Mouse (Mus musculus): Measurements from ENCODE around the gene Pla2g1b.
"Not testable (repeated sequence)": the region's sequence is repeated elsewhere in the genome, so short reads cannot be mapped to it uniquely, and the experiment has no call there.

Gene Pla2g1b

DNA sequence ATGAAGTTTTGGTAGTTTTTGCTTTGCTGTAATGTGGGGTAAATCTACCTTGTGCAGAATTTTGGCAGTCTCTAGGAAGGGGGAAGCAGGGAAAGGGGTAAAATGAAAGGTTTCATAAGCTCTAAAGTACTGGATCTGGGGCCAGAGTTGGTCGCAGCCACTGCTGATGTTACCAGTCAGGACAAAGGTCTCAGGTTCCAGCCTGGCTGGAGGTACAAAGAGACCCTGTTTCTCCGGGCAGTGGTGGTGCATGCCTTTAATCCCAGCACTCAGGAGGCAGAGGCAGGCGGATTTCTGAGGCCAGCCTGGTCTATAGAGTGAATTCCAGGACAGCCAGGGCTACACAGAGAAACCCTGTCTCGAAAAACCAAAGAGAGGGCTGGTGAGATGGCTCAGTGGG is 39.6 kb downstream of the Pla2g1b start:
- DNase-seq (ENCODE audit: low read depth, low spot score) = not testable (repeated sequence)

DNA sequence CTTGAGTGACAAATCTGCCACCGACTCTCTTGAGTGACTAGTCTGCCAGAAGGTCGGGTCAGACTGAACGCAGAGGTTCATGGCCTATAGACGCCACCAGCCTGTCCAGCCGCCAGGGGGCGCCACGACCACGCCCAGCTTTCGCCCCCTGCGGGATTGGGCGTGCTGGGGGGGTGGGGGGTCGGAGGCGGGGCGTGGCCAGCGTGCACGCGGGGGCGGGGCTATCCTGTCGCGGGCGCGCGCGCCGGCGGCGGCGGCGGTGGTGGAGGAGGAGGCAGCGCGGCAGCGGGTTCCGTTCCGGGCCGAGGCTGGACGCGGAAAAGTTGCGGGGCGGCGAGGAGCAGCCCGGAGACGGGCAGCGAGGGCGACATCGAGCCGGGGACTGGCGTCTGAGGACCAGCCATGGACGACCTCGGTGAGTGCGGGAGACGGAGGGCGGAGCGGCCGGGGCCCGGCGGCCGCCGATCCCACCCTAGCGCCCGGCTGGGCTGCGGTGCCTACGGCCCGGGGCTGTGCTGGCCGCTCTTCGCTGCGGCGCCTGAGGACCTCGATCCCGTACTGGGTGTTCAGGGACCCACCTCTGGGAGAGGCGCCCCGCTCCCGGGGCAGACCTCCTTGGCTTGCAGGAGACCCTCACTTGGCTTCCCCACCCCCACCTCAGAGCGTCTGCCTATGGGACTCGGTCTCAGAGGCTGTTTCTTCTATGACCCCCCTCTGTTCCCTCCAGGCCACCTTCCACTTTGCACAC is 40.6 kb downstream of the Pla2g1b start, which contains the start of gene Pxn:
Gene Pxn, plus strand, starts transcription at position 223 of the 748 bp plus-strand sequence.
- no peak for DNase-seq (ENCODE audit: low read depth, low spot score)

DNA sequence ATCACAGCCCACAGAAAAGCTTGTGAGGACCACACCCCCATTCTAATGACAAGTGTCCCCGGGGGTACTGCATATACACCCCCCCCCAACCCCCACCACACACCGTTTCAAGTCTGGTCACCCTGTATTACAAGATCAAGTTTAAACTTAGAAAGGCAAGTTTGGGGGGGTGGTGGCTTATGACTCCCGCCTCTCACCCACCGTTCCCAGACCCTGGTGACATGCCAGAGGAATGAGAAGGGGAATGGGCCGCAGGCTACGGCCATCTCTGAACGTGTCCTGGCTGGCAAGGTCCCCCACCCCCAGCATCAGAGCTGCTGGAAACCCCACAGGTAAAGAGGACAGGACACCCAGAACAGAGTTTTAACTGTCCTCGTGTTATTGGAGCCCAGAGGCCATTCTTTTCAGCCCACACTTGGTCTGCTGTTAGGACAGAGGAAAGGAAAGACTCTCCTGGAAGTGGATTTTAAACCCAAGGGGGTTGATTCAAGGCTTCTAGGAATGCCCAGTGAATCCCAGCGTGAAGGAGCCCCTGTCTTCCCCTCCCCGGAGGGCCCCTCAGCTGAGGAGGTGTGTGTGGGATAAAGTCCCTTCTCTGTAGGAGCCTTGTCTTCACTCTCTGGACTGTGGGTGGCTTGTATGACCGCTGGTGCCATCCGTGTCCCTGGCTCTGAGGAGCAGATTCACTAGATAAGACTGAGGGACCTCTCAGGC is 41.4 kb downstream of the Pla2g1b start:
- no peak for DNase-seq (ENCODE audit: low read depth, low spot score)

DNA sequence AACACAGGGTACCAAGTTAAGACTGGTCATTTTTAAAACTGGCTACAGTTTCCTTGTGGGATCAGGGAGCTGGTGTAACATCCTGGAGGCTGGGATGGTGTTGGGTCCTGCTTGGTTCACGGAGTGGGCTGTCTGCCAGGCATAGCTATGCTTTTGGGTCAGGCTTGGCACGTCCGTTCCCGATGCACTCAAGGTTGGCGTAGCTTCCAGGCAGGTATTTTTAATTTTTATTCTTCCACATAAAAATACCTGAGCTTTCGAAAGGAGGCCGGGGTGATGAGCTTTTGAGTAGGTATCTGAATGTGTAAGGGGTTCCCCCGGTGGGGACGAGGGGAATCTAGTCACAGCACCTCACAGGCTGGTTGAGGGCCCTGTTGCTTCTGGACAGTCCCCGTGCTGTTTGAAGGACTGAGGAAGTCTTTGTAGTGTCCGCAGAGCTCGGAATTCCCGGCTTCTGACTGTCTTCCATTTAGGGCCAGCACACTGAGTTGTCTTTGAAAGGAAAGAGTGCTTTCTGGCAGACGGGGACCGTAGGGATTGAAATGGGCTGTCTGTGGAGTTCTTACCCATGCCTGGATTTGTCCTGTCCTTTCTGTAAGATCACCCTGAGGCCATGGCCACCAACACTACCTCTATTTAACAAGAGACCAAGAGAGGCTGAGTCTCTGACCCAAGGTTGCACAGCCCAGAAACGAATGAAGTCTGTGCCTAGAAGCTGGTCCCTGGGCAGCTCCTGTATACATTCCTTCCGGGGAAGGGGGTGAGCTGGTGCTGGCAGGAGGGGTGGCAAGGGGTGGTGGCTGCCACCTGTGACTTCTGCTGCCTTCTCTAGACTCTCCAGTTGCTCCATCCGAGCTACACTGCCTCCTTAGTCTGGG is 42.2 kb downstream of the Pla2g1b start:
- no peak for DNase-seq (ENCODE audit: low read depth, low spot score)

DNA sequence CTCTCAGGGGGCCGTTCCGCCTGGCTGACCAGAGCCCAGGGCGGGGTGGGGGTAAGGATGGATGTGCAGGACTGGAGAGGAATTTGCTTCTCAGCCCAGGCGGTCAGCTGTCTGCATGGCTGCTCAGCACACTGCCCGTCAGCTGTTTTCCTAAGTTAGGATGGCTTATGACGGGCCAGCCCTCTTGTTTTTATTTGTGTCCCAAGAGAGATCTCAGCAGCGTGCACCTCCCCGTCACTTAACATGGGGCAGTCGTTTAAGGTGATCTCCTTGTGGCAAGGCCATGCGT is 42.7 kb downstream of the Pla2g1b start:
- no peak for DNase-seq (ENCODE audit: low read depth, low spot score)

DNA sequence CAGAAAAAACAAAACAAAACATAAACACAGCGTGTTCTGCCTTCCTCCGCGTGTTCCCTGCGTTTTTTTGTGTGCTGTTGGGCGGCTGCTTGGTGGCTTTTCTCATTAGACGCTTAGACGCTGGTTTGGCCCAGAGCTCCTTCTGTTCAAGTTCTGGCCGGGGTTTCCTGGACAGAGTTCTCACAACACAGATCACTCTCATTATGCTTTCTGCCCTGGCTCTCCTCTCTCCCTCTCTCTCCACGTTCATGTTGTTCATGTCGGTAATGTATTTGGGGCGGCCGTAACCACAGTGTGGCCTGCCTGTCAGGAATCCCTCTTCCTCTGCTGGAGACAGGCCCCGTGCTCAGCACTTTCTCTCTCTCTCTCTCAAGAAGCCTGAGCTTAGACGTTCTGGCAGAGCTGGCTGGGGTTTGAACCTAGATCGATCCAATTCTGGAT is 43.3 kb downstream of the Pla2g1b start:
- no peak for DNase-seq (ENCODE audit: low read depth, low spot score)

DNA sequence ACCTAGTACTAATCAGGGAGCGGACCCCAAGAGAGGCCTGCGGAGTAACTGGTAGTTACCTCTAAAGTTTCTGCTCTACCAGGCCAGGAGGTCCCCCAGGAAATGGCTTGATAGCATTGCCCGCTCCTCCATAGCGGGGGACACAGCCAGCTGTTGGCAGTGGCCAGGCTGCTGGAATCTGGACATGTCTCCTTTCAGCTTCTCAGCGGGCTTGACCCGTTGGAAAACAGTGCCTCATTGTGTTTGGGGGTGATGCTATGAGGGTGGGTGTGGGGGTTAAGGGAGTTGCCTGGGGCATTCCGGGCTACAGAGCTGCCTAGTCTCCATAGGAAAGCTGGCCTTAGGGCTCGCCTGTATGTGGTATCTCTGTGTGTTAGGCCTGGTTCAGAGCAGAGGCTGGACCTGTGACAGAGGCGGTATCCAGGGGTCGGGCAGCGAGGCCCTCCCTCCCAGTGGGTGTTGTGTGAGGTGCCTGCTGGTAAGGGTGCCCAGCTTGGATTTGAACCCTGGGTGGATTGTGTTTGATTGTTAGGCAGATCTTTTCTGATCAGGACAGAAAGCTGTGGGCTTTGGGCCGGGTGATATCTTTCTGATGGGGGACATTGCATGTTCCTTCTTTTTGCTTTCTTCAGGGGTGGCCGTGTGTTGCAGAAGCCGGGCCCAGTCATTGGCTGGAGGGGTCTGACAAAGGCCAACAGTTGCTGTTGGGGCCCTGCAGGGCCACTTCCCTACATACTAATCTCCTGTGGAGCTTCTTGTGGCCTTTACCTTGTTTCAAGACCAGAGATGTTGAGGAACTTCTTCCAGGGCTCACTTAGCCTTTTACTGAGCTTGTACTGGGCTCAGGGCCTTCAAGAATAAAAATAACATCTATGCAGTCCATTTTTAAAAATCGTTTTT is 44.0 kb downstream of the Pla2g1b start:
- no peak for DNase-seq (ENCODE audit: low read depth, low spot score)

DNA sequence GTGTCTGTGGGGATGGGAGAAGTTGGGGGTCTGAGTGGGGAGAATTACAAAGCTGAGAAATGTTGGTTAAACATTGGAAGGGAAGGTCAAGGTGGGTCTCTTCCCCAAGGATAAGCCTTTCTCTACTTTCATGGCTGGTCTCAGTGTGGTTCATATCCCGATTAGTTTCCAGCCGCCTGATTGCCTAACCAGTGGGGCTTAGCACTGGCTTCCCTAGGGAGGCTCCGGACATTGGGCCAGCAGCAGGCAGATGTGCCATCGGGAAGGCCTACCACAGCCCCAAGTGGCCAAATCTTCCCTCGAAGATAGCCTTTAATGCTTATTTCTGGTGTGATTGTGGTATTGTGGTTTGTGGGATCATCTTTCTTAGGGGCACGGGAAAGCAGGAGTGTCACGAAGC is 46.3 kb downstream of the Pla2g1b start:
- no peak for DNase-seq (ENCODE audit: low read depth, low spot score)

DNA sequence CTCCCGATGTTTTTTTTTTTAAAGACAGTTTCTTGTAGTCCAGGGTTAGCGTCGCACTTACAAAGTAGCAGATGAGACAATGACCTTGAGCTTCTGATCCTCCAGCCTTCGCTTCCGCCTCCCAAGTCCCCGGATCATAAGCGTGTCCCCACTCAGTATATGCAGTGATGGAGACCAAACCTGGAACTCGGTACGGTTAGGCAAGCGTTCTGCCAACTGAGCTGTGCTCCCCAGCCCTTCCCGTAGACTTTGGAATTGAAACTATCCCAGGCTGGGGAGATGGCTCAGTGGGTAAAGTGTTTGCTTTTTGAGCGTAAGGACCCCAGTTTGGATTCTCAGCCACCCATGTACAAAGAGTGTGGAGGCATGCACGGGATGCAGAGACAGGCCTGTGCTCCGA is 47.2 kb downstream of the Pla2g1b start:
- no peak for DNase-seq (ENCODE audit: low read depth, low spot score)

DNA sequence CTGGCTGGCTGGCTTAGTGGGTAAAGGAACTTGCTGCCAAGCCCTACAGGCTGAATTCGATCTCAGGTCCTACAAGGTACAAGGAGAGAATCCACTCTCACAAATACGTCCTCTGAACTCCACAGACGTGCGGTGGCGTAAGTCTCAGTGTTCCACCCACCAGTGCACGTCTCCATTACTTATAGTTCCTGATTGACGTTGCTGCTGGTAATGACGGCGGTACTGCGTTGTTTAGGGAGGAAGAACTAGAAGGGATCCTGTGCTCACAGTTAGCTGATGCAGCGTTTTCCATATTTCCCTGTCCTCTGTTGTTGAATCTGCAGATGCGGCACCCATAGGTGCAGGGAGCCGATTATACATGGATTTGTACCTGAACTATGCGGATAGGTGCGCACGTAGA is 47.7 kb downstream of the Pla2g1b start:
- DNase-seq (ENCODE audit: low read depth, low spot score) = no peak

DNA sequence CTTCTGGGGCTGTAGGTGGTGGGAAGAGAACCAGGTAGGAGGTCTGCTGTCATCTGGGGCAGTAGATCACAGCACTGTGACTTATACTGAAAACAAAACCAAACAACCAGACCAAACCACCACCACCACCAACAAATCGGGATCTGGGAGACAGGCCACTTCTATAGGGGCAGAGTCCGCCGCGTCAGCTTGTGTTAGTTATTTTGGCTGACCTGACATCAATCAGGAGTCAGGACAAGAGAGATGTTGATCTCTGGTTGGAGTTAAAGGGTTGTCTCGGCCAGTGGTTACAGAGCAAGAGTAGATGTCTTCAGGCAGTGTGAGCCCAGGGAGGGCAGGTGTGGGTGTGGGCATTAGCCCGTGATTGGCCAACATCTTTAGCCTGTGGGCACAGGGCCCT is 48.3 kb downstream of the Pla2g1b start:
- DNase-seq (ENCODE audit: low read depth, low spot score) = no peak

DNA sequence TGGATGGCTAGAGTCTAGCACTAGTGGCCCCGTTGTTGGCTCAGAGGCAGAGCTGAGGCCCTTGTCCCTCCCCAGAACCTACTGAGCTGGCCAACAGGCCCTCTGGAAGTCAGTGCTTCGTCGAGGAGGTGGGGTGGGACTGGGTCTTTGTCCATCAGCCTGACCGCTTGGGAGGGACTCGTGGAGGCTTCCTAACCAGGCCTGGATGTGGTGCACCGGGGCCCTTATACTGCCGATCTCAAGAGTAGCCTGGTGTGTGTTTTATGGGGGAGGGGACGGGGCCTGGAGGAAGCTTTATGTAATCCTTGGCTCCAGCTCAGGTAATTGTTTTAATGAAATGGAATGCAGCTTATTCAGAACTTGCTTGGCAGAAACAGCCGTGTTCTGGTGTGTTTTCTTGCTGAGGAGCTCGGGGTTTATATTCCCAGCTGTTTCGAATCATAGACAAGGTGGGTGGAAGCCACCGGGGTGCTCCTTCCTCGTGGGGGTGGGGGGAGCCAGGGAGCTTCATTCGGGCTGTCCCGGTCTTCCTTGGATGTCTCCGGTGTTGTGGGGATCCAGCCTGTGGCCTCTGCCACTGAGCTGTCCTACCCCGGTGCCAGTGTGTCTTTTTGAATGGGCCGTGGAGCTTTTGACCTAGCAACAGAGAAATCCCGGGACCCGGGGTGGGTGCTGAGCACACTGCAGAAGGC is 49.0 kb downstream of the Pla2g1b start:
- DNase-seq (ENCODE audit: low read depth, low spot score) = no peak

DNA sequence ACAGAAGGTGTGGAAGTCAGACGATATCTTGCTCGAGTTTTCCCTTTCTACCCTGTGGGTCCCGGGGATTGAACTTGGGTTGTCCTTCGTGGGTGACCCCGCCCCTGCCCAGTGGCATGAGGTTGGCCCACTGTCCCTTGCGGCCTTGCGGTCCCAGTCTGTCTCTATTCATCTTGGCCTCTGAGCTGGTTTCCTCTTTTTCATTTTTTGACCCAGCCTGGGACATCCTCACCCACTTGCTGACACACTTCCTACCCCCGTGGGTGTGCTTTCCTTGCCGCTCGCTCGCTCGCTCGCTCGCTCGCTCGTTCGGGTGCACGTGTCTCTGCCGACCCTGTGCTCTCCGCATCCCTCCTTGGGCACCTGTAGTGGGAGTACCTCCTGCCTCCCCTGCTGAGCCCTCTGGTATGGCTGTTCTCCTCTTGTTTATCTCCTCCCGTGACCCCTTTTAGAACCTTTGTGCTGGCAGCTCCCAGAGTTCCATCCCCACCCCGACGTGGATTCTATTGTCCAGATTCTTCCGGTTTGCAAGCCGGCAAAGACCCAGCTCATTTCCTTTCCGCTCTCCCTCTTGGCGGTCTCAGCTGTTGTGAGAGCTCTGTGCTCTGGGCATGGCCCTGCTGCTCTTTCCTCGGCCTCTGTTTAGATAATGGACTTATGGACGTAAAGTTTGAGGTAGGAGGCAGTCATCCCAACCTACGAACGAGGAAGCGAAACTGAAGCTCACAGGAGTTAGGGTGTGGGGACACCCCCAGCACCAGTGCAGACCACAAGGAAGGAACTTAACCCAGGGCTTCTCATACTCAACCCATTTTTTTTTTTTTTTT is 50.2 kb downstream of the Pla2g1b start:
- DNase-seq (ENCODE audit: low read depth, low spot score) = no peak

DNA sequence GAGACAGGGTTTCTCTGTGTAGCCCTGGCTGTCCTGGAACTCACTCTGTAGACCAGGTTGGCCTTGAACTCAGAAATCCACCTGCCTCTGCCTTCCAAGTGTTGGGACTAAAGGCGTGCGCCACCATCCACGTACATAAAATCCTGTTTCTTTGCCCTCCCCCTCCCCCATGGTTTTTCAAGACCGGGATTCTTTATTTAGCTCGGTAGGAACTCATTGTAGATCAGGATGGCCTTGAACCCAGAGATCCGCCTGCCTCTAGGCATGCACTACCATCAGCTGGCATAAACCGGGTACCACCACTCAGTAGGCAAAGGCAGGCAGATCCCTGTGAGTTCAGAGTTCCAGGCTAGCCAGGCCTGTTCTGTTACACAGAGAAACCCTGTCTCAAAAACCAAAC is 50.8 kb downstream of the Pla2g1b start:
- DNase-seq (ENCODE audit: low read depth, low spot score) = no peak

DNA sequence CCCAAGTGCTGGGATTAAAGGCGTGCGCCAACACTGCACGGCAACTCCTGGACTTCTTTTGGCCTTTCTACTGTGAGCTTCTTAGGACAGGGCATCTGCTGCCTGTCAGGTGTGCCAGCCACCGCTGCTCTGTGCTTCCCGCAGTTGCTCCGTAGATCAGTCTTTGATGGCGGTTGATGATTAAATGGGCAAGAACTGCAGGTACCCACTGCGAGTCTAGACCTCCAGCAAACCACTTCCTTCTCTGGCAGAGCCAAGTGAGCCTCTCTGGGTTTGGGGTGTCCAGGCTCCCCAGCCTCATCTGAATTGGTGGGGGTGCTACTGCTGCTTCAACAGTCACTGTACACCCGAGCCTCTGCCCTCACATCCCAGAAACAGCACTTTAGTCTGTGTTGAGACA is 51.4 kb downstream of the Pla2g1b start:
- no peak for DNase-seq (ENCODE audit: low read depth, low spot score)

DNA sequence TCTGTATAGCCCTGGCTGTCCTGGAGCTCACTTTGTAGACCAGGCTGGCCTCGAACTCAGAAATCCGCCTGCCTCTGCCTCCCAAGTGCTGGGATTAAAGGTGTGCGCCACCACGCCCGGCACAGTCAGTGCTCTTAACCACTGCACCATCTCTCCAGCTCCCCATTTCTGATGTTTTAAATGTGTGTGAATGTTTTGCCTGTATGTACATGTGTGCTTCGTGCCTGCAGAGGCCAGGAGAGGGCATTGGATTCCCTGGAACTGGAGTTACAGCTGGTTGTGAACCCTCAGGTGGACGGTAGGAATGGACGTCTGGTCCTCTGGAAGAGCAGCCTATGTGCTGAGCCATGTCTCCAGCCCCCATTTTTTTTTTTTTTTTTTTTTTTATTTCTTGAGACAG is 52.2 kb downstream of the Pla2g1b start:
- not testable (repeated sequence) for DNase-seq (ENCODE audit: low read depth, low spot score)

DNA sequence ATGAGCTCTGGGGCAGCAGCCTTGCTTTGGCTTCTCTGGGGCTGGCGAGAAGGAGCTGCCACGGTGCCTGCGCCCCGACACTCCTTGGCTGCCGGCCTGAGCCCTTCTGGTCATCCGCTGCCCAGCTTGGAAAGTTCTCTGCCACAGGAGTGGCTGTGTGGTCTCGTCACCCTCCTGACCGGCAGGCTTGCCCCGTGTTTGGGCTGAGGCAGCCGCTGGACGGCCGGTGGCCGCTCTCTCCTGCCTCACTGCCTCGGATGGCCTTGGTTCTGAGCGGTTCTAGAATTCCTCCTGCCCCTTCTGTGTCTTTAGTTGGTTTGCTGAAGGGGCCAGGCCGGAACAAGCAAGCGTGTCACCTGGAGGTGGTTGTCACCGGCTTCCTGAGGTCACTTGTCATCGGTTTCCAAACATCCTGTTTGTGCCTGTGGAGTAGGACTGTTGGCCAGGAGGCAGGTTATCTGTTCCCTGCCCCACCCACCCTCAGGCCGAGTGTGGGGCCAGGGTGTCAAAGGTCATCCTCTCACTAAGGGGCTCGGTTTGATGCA is 54.3 kb downstream of the Pla2g1b start:
- DNase-seq (ENCODE audit: low read depth, low spot score) = no peak

DNA sequence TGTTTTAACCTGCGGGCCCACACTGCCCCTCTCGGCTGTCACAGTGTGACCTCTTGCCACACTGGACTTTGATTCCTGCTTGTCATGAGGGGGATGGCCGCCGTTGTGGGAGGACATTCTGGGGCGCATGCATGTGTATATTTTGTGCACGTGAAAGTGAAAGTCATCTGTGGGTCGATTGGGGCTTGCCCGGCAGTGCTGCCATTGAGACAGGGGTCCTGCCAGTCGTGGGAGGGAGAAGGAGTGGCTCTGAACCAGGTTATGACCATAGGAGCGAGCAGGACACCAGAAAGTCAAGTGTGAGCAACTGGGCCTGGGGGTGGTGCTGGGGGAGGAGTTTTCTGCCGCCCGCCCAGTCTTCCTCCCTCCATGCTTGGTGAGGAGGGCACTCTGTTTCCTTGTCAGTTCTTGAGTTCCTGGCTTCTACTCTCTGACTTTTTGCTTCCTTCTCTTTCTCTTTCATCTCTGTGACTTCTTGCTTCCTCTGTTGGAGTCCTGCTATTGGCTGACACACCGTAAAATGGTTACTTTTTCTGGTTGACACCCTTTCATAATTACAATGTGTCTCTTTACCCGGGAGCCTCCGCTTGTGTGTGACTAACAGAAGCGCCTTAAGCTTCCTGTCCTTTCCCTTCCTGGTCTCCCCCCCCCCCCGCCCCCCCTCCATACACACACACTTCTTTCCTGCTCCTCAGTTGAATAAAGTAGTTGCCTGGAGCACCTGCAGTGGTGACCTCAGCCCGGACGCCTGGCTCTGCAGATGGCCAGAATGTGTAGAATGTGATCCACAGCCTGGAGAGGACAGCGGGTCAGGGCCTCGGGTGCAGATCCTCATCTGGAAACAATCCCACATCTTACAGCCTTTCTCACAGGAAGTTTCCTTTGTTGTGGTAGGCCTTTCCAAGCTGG is 55.7 kb downstream of the Pla2g1b start:
- DNase-seq (ENCODE audit: low read depth, low spot score) = no peak

DNA sequence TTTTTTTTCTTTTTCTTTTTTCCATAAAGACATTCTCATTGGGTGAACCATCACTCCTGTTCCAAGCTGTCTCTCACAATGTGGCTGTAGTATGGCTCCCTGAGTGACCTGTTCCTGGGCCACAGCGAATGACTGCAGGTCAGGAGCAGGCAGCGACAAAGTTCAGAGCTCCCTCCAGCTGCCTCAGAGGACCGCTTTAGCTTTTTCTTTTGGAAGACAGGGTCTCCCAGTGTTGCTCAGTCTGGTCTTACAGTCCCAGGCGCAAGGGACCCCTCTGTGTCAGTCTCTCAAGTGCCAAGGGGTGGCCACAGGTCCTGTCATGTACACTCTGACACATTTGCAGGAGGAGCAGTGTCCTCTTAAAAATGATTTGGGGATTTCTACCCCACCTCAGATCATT is 56.5 kb downstream of the Pla2g1b start:
- no peak for DNase-seq (ENCODE audit: low read depth, low spot score)

Data from brain, embryonic 18.5 days (tissue).